Mouse (Mus musculus): ENCODE data around the gene Magi2.

The Magi2 gene

DNA sequence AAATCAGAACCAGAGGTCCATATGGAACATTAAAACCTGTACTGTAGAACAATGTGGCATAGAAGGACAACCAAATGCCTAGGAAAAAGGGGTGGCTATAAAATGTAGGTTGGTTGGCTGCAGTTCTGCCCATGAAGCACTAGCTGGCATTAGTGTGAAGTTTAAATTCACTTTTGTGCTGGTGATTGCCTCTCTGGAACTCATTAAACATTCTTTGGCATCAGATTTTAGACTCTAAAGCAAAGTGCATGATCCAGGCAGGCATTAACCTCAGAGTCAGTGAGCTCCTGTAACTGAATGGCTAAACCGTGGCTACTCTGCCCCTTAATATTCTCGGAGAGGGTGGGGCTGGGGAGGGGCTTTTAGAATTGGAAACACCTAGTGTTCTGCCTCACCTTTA is 706.4 kb downstream of the Magi2 start:
- no peak for DNase-seq (ENCODE audit: low spot score)

DNA sequence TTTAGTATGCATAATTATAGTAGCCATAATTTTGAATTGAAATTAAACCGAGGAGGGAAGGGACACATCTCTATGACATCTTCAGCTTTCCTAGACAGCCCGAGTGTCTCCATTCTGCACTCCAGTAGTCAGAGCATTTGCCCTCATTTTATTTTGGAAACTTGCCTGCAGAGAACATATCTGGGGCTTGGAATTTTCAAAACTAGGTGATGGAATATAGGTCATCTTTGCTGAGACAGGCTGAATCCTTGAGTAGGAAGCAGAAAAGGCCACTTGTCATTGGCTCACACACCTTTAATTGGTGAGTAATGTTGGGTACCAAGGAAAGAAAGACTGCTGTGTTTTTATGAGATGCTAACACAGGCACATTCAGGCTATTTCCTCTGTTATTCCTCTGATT is 724.3 kb downstream of the Magi2 start:
- DNase-seq (ENCODE audit: low spot score) = no peak

DNA sequence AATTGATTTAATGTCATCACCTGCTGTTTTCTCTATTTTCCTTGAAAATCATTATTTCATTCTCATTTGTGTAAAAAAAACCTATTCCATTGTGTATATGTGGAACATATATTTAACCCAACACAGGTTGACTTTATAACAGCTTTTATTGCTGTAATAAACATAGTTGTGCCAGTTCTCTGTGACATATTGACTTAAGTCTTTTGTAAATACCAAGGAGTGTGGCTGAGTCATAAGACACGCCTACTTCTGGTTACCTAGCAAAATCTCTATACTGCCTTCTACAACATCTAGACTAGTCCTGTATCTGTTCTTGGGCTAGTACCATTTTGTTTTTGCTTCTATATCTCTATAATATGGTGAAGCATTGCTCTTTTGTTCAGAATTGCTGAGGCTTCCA is 737.3 kb downstream of the Magi2 start:
- DNase-seq (ENCODE audit: low spot score) = no peak

DNA sequence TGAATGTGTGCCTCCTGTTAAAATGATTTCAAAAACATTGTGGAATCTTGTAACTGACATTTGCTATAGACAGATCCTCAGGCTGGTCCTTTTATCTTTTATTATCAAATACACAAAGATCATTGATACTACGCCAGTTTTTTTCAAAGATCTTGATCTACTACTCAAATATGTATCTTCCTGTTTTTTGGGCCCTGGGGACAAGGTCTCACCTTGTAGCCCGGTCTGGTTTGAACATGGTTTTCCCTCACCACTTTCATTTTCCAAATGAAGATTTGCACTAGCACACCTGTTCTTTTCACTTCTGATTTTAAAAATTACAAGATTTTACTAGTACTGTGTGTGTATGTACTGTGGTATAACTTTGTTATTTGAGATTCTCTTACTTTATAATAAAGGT is 745.9 kb downstream of the Magi2 start:
- no peak for DNase-seq (ENCODE audit: low spot score)

DNA sequence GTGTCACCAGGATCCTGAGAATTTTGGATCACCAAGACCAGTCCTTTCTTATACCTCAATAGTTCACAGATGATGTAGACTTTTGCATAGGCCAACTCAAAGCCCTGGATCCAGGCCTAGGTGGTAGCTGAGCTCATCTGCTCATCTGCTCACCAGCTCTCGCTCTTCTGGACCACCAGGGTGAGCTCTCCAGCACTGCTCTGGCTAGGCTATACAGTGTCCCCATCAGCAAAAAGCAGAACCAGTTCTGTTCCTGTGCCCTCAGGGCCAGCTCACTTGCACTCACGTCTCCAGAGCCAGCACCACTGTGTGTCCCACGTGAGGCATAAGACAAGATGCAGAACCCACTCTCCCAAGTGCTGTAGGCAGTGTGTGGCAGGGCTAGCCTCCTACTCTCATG is 747.0 kb downstream of the Magi2 start:
- DNase-seq (ENCODE audit: low spot score) = no peak

DNA sequence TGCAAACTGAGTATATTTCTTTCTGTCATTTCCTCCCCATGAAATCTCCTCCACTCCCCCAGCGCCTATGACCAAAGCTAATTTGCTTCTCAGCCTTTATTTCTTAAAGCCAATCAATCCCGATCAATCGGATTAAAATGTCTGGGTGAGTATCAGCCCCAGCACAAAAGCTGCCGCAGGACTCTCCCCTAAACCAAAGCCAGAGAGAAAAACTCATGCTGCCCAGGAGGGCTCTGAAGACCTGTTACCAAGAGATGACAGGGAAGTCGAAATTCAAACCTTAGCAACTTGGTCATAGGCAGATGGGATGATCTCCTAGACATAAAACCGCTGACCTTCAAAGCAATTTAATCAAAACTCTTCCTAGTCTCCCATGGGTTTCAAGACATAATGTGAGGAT is 754.7 kb downstream of the Magi2 start:
- no peak for DNase-seq (ENCODE audit: low spot score)

DNA sequence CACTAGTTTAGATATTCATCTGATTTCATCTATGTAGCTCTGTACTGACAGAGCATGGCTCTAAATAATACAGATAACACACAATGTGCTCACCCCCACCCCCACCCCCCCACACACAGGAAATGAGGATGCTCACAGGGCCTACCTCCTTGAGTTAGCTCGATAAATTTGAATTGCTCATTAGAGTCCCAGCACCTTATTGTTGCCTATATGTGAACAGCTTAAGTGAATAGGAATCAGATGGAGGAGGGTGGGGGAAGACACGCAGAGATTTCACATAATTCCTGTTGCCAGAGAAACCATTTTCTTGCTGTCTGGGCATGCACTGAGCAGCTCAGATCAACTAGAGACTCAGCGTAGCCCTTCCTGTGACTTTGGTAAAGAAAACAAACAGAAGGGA is 755.2 kb downstream of the Magi2 start:
- DNase-seq (ENCODE audit: low spot score) = no peak

DNA sequence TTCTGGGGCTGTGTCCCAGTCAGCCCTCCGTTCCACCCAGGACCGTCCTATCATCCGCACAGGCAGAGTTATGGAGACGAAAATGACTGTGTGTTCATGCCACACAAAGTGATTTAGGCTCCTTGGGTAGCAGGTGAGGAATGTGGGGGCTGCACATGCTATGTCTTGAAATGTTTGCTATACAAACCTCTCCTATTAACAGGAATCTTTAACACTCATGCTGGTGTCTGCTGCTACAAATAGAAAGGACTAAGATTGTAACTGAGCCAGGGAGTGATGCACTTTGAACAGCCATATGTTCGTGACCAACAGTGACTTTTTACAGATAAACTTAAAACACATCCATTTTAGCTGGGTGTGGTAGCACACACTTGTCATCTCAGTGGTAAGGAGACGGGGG is 772.6 kb downstream of the Magi2 start:
- no peak for DNase-seq (ENCODE audit: low spot score)

DNA sequence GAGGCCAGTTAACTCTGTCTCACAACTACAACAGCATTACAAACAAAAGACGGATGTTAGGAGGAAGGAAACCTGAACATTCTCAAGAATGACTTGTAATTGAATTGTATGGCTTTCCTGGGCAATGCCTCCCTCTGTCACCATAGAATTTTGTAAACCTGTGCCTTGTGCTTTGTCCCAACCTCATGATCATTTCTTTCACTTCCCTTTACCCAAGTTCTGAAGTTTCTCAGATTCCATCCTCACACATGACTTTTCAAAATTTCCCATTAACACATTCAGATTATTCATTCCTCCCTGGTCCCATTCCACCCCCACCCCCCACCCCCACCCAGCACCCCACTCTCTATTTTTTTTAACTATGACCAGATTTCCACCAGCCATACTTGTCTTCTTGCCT is 773.1 kb downstream of the Magi2 start:
- no peak for DNase-seq (ENCODE audit: low spot score)

DNA sequence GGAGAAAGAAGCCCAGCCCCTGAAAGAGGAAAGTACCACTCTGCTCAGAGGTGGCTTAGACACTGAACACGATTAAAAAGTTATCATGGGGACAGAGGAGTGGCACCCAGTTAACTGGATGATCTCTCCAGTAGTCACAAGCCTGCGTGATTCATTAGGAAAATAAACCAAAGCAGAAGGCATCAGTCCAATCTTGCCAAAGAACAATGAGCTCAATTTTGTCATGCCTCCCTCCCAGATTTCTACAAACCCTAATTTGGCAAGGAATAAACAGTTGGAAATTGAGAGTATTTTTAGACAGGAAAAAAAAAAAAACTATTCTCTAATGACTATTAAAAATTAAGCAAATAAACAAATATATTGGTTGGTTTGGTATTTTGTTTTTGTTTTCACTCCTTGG is 779.8 kb downstream of the Magi2 start:
- no peak for DNase-seq (ENCODE audit: low spot score)

DNA sequence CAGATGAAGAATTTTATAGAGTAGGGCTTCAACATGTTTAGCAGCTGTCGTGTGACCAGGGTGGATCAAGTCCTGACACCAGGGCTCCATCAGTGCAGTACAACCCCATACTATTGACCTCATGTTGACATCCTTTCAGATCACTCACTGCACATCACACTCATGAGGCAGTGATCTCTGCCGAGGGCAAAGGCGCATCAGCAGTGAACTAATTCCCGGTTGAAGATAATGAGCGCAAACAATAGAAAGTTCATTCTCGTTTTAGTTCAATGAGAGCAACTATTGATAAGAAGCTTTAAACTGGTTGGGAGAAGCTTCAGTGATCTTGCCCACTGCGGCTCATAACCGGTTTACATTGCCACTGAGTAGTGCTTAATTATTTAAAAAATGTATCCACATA is 780.4 kb downstream of the Magi2 start:
- DNase-seq (ENCODE audit: low spot score) = no peak

DNA sequence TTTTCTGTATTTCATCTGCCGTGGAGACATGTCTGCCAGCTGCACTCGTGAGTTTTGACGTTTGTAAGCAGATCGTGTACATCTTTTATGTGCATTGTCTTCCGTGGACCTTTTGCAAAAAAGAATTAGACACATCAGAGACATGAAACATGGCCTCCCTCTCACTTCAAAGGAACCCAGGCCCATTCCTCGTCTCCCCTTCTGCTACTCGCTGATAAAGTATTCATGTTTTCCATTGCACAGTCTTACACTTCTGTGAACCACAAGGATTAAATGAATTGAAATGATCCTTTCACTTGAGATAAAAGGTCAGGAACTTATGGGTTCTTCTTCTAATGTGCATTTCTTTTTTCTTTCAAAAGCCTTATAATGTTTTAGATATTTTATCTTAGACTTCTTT is 783.4 kb downstream of the Magi2 start:
- no peak for DNase-seq (ENCODE audit: low spot score)

DNA sequence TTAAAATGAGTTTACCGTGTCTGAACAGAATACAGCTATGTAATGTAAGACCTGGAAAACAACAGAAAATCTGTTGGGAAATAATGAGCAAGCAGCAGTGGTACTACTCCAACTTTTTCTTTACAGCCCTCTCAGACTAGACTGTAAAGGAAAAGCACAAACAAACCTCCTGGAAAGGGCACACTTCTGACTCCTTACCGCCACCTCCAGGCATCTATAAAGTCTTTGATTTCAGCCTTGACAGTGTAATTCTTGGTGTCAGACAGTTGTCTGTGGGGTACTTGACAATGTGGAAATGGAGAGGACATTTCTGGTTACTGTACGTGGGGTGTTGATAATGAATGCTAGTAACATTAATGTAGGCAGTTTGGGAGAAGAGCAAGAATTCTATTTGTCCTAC is 791.2 kb downstream of the Magi2 start:
- DNase-seq (ENCODE audit: low spot score) = no peak

DNA sequence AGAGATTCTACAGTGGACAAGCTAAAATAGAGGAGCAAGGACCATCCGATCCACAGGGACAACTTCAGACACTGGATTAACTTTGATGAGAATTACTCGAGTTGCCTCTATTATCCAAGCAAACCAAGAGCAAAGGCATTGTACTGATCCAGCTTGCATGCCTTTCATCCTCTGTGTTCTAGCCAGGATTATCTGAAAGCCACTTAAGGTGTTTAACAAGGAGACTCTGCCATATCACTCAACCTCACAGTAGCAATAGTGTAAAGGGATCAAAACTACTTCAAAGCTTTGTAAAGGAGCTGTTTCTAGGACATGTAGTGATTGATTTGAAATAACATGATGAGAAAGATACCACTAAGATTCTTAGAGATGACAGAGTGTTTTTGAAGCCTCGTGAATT is 819.8 kb downstream of the Magi2 start:
- DNase-seq (ENCODE audit: low spot score) = no peak

DNA sequence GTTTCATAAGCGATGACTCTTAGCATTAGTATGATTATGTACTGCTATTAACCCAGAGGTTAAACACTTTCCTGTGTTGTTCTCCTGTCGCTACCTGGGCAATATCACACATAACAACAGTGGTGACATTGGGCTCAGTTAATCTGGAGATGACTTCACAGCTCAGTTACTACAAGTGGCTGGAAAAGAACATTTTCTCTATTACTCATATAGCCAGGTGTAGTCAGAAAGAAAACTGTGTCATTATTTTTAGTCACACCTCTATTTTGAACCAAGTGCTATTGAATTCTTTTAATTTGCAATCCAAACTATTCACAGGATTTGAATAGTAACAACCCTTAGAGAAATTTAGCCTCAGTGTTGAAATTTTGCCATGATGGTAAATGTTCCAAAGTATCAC is 821.5 kb downstream of the Magi2 start:
- no peak for DNase-seq (ENCODE audit: low spot score)

DNA sequence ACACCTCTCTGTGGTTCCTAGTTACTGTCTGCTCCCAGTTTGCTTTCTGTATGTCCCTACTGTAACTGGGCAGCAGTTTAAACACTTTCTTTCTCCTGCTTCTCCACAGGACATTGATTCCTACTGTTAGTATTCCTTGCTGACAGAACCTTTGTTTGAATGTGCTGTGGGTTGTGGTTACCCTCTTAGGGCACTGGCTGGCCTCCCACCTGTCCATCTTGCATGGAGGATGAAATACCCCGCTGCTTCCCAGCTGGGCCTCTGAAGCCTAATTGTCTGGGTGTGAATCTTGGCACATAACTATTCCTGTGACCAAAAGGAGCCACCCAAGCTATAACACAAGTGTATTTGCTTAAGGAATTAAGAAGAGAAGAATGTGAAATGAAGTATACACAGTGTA is 823.4 kb downstream of the Magi2 start:
- DNase-seq (ENCODE audit: low spot score) = no peak

DNA sequence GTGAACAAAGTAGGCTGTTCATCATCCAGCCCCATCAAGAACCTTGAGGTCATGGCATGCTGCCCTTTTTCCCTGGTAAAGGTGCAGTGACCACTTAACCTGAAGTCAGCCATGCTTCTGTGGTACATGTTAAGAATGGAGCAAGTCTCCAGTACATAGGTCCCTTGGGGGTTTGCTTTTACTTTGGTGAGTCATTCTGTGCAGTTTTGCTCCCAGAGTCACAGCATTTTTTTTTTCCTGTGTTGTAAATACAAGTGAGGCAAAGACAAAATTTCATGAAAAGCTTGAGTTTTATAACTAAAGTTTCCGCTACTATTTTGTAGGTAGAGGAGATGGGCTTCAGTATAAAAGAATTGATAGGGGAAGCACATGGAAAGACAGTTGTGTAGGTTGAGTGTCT is 828.2 kb downstream of the Magi2 start:
- DNase-seq (ENCODE audit: low spot score) = no peak

DNA sequence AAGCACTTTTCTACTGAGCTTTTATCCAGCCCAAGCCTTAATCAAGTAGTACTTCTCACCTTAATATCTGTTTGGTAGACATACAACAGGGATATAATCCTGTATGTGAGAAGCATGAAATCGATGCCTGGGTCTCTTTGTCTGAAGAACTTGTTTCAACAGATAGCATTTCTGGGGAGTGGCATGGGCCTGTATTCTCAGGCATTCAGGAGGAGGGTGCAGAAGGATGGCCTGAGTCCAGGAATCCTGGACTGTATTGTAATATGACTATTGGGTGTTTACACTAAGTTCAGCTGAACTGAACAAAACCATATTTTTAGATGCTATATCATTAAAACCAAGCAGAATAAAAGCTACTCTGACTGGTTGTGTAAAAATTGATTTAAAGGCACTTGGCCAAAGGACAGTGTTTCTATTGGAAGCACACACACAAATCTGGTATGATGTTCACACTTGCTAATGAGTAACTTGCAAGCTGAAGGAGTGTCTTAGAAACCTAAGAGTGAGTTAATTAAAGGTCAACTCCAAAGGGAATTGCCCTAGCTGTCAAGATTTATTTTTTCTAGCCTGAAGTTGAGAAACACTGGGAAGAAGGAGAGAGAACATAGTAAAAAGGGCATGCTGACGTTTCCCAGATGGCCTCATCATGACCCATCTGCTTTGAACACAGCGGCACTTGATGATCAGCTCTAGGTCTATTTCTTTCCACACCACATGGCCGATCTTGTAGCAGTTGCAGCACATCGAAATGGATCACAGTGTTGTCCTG is 829.4 kb downstream of the Magi2 start:
- DNase-seq (ENCODE audit: low spot score) = no peak

DNA sequence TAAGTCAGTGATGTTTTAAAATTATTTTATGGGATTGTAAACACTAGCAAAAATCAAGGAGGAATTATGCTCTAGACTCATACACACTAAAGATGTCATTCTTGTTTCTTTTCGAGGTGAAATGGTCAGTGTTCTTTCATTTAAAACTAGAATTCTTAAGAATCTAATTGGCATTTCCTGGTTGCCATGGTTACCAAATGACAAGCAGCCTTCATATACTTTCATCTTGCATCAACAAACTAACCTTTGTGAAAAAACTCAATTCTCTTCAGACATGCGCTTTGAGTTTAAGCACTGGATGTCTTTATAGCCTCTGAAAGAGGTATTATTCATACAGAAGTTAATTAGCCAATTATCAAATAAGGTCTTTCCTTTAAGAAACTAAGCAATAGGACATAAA is 830.0 kb downstream of the Magi2 start:
- DNase-seq (ENCODE audit: low spot score) = no peak

DNA sequence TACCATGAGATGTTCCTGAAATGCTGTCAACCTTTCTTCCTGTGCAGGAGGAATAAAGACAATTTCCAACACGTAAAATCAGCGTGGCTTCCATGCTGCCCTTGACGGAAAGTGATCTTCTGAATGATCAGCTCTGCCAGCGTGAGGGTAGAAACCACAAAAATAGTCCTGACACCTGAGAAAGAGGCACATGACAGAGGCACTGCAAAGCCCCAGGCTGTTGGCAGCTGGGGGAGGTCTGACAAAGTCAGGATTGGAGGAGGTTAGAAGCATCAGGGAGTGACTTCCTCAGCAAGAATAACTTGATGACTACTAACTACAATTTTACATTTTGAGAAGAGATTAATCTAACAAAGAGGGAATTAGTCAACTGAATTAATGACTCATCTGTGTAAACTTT is 835.2 kb downstream of the Magi2 start:
- no peak for DNase-seq (ENCODE audit: low spot score)

DNA sequence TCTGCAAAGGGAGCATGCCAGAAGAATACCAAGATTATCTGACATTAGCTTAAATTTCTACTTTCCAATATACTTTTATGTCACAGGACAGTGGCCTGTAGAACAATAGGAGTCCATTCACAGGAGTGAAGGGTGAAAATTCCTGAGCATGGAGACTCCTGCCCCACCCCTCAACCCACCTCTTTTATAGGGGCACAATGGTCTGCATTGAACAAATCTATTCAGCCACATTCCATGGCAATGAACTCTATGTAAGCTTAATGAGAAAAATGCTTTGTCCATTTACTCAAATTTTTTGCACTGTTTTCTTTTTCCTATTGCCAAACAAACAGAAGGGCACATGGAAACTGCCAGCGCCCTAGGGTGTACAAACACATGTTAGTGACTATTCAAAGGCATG is 838.2 kb downstream of the Magi2 start:
- no peak for DNase-seq (ENCODE audit: low spot score)

DNA sequence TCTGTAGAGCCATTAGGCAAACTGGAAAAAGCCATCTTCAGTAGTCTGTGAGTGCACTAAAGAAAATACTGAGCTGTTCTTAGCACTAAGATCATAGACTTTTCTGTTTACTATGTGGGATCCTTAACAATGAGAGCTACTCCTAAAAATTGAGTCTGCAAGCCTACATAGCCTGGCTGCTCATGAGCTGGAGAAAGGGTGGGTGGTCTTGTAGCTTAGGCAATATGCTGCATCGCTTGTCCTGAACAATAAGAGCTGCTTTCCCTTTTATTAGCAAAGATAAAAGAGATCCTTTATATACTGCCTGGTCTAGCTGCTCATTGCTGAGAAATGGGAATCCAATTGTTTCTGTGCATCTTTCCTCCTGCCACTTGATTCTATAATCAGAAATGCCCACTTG is 841.7 kb downstream of the Magi2 start:
- DNase-seq (ENCODE audit: low spot score) = no peak

DNA sequence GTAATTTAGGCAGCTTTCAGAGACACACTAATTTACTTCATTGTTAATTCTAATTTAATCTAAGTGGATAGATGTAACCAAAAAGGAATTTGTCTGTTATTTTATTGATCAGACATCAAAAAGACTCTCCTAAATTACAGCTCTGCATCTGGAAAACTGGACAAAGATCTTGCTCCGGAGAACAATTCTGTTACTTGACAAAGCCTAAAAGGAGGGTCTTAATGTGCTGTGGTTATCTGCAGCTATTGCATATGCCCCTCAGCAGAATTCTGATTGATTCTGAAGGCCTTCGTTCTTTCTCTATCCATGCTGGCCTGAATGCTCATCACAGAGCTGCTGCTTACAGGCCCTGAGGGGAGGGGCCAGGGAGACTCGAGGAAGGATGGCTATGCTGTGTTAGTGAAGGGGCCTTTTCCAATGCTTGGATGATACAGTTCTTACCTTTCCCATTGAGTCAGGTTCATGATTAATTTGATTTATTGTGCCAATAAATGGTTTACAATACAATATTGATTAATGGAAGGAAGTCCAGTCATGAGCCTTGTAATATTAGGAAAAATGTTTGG is 842.2 kb downstream of the Magi2 start:
- no peak for DNase-seq (ENCODE audit: low spot score)

DNA sequence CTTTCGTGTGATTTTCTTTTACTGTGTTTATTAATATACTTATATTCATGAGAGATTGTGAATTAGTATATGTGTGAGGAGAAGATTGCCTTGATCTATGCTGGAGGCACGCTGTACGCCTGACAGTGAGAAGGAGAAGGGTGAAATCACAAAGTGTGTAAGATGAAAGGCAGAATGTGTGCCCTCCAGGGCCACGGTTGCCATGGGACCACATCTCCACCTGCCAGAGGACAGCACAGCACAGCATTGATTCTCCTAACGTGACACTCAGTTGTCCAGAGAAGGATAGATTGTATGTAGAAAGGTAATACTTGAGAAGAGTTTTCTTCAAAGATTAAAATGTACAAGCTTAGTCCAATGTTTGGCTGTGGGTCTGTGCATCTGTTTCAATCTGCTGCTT is 847.3 kb downstream of the Magi2 start:
- DNase-seq (ENCODE audit: low spot score) = no peak

Measured in ovary, postnatal 14 days (tissue).